ENCODE assay signal across 8 mouse cellular contexts in the genomic region with DNA sequence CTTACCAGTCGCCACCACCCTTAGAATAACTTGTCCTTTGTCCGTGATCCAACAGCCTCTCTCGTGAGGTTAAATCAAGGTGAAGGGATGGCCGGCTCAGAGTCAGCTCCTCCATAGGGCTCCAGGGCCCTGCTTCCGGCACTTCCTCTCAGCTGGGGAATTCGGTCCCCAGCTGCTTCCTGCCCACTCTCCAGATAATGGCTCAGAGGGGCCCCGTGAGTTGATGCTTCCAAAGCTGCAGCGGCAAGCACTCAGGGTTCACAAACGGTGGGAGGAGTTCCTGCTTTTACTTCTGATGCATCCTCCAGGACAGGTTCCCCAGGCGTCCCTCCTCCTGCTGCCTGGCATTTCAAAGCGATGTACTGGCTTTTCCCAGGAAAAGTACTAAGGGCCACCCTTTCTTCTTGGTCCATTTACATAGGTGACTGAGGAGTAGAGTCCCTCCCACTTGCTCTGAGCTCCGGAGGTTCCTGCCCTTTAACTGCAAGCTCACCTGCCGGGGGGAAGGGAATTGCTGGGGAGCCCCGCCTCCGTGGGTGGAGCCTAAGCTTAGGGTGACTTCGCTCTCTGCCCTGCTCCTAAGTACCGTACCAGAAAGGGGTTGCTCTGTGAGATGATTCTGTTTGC.
A peak's percentile ranks its signal among the peaks of the same experiment; 100 is the strongest.
DNase-seq lines count a peak whose midpoint lies in the region; ATAC-seq lines count a peak whose summit lies in the region.

No protein-coding gene starts in this region.

- DNase-seq in c-Kit-positive CD71-positive TER-119-negative erythroid progenitor cells, embryonic 14.5 days (ENCODE audit: low read depth) = peak; percentile 16
- DNase-seq in forebrain, embryonic 14.5 days (ENCODE audit: low spot score) = no peak
- DNase-seq in liver (peak; percentile 63), MN1 (ENCODE audit: low spot score) (no peak)
- no peak for DNase-seq in layer of hippocampus, adult 9-10 months (ENCODE audit: low spot score)
- no peak for DNase-seq in layer of hippocampus, adult 11-12 months (ENCODE audit: low spot score)

- H3K36me3 ChIP-seq in forebrain, embryonic 14.5 days (ENCODE audit: control insufficient read depth, insufficient read depth, low read length) = 0 out of 2 replicates have a peak, but pooled peaks cover 6% of the 10 kb centered on the region
- H3K36me3 ChIP-seq in hindbrain, embryonic 15.5 days = no peaks in the 10 kb centered on the region
- no peaks in the 10 kb centered on the region for H3K36me3 ChIP-seq in midbrain, embryonic 16.5 days (ENCODE audit: control insufficient read depth, insufficient read depth, low read length)

- H3K27me3 ChIP-seq in forebrain, embryonic 14.5 days (replicated peaks; ENCODE audit: control insufficient read depth, insufficient read depth, low read length) = no peaks in the 10 kb centered on the region
- no peaks in the 10 kb centered on the region for H3K27me3 ChIP-seq in hindbrain, embryonic 15.5 days
- no peaks in the 10 kb centered on the region for H3K27me3 ChIP-seq in midbrain, embryonic 16.5 days (ENCODE audit: control insufficient read depth, insufficient read depth, low read depth, low read length)

- WGBS in forebrain, embryonic 14.5 days = 13% methylated on average over 17 of the region's 17 CpGs
- WGBS in hindbrain, embryonic 15.5 days = 14% methylated on average over 17 of the region's 17 CpGs
- 10% methylated on average over 17 of the region's 17 CpGs for WGBS in midbrain, embryonic 16.5 days

- 0 out of 2 replicates have a peak overlapping the region, but pooled peaks have one; percentile 1 for H3K9ac ChIP-seq in forebrain, embryonic 14.5 days (ENCODE audit: low read length)
- H3K9ac ChIP-seq in hindbrain, embryonic 15.5 days = no peak overlapping the region
- no peak overlapping the region for H3K9ac ChIP-seq in midbrain, embryonic 16.5 days (ENCODE audit: low read depth, low read length)

- H3K9me3 ChIP-seq in forebrain, embryonic 14.5 days (replicated peaks; ENCODE audit: control insufficient read depth, low read length) = no peaks in the 10 kb centered on the region
- H3K9me3 ChIP-seq in hindbrain, embryonic 15.5 days = no peaks in the 10 kb centered on the region
- no peaks in the 10 kb centered on the region for H3K9me3 ChIP-seq in midbrain, embryonic 16.5 days (replicated peaks; ENCODE audit: control insufficient read depth, low read length, poor library complexity, severe bottlenecking)

- H3K4me2 ChIP-seq in forebrain, embryonic 14.5 days (ENCODE audit: low read length) = peak overlapping the region; percentile 20
- peak overlapping the region; percentile 42 for H3K4me2 ChIP-seq in hindbrain, embryonic 15.5 days
- H3K4me2 ChIP-seq in midbrain, embryonic 16.5 days (ENCODE audit: low read length) = peak overlapping the region; percentile 43

- no peak overlapping the region for H3K27ac ChIP-seq in forebrain, embryonic 14.5 days (ENCODE audit: low read depth, low read length)
- no peak overlapping the region for H3K27ac ChIP-seq in hindbrain, embryonic 15.5 days (replicated peaks)
- no peak overlapping the region for H3K27ac ChIP-seq in midbrain, embryonic 16.5 days (ENCODE audit: low read length)

- H3K4me1 ChIP-seq in forebrain, embryonic 14.5 days (ENCODE audit: control insufficient read depth, insufficient read depth, low read length) = 0 out of 2 replicates have a peak, but pooled peaks cover 4% of the 10 kb centered on the region
- H3K4me1 ChIP-seq in hindbrain, embryonic 15.5 days (replicated peaks) = peaks cover 6% of the 10 kb centered on the region; the same call in 1 of the 2 replicates
- H3K4me1 ChIP-seq in midbrain, embryonic 16.5 days (ENCODE audit: control insufficient read depth, insufficient read depth, low read length) = peaks cover 3% of the 10 kb centered on the region; the same call in 1 of the 2 replicates

- no peak overlapping the region for H3K4me3 ChIP-seq in forebrain, embryonic 14.5 days (ENCODE audit: low read depth, low read length)
- H3K4me3 ChIP-seq in hindbrain, embryonic 15.5 days = peak overlapping the region; percentile 9
- peak overlapping the region; percentile 16; the same call in 1 of the 2 replicates for H3K4me3 ChIP-seq in midbrain, embryonic 16.5 days (ENCODE audit: low read depth, low read length)

- peak; percentile 26; the same call in 1 of the 2 replicates for ATAC-seq in forebrain, embryonic 14.5 days
- ATAC-seq in hindbrain, embryonic 15.5 days (ENCODE audit: low FRiP score, low read depth) = peak; percentile 67
- peak; percentile 57; the same call in 1 of the 2 replicates for ATAC-seq in midbrain, embryonic 16.5 days

Comparison
In these comparisons a context has a peak if more than half of its experiments do, and no peak if none do; other contexts are left out.
1. DNase-seq: peak in c-Kit-positive CD71-positive TER-119-negative erythroid progenitor cells, embryonic 14.5 days (single experiment) and liver (single experiment); none in forebrain, embryonic 14.5 days (single experiment), layer of hippocampus, adult 9-10 months (single experiment), MN1 (single experiment) and layer of hippocampus, adult 11-12 months (single experiment).
2. Peak in every context shown above with its lines, with median percentiles within 50 percentile points of each other: ATAC-seq and H3K4me2 ChIP-seq.